Mouse (Mus musculus): Measurements from ENCODE around the gene Gm11060.

DNA sequence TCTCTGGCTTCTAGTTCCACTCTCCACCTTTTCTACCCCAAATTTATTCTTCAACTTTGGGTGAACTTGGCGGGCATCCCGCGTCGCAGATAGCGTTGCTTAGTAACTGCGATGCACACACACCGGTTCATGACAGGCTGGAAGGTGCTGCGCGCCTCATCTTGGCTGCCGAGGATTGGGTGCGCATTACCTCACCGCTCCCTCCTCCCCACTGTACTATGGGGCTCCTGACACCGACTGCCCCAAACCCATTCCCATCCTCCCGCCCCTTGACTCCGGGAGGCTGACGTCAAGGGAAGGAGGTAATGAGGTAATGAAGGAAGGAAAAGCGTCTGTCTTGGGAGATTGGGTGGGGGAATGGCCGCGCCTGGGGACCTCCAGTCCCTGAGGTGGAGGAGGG, 42.5 kb downstream of the Gm11060 start:
- TF ChIP-seq FLI1 (IDR thresholded peaks at IDR 0.05; ENCODE audit: low read length) = no peak
- TF ChIP-seq GATA1 (IDR thresholded peaks at IDR 0.05; ENCODE audit: borderline replicate concordance, low read length) = no peak

Measured in megakaryocyte, embryonic 14.5 days (primary cell).